ENCODE assay signal across 8 mouse cellular contexts in genomic region chr10:130314110-130314829, GRCm38 (mm10). TPM values are rescaled to one million over a fixed set of nuclear protein-coding genes. Genes with fewer than 3 reads are reported as not detected.
DNase-seq lines count a peak whose midpoint lies in the region; ATAC-seq and TF ChIP-seq lines count a peak whose summit lies in the region.

No protein-coding gene starts in this region.

- H3K9ac ChIP-seq in forebrain, postnatal 0 days, result no peak overlapping the region
- no peak overlapping the region for H3K9ac ChIP-seq in forebrain, embryonic 13.5 days

- intact Hi-C loops in left cerebral cortex, postnatal 36 days (cut with DNase I), result no loop called here

- peak; percentile 4 for DNase-seq in forebrain, postnatal 0 days
- peak; percentile 40 for DNase-seq in retina, adult 2 months (ENCODE audit: low read depth, low spot score)
- no peak for DNase-seq in retina, embryonic 14.5 days (ENCODE audit: low spot score)
- peak; percentile 65 for DNase-seq in heart, postnatal 4 days
- peak; percentile 37 for DNase-seq in skeletal muscle tissue, adult 2 months (ENCODE audit: low read depth, low spot score)
- DNase-seq in cerebellum, postnatal 36 days, result no peak
- no peak for DNase-seq in left cerebral cortex, postnatal 36 days (ENCODE audit: low spot score in 2 of 2)

- H3K4me1 ChIP-seq in forebrain, postnatal 0 days (ENCODE audit: insufficient read depth), result no peaks in the 10 kb centered on the region
- H3K4me1 ChIP-seq in forebrain, embryonic 13.5 days, result no peaks in the 10 kb centered on the region

- H3K9me3 ChIP-seq in forebrain, postnatal 0 days (ENCODE audit: low read length), result no peaks in the 10 kb centered on the region
- H3K9me3 ChIP-seq in forebrain, embryonic 13.5 days (replicated peaks), result no peaks in the 10 kb centered on the region

- no peak for TF ChIP-seq CTCF in forebrain, postnatal 0 days (IDR thresholded peaks at IDR 0.05; ENCODE audit: low read depth)

- H3K27me3 ChIP-seq in forebrain, postnatal 0 days (ENCODE audit: insufficient read depth, low read length), result no peaks in the 10 kb centered on the region
- no peaks in the 10 kb centered on the region for H3K27me3 ChIP-seq in forebrain, embryonic 13.5 days

- ATAC-seq in forebrain, postnatal 0 days, result peak; percentile 47; the same call in 1 of the 2 replicates
- ATAC-seq in forebrain, embryonic 13.5 days, result no peak

- no peaks in the 10 kb centered on the region for H3K36me3 ChIP-seq in forebrain, postnatal 0 days (ENCODE audit: insufficient read depth)
- no peaks in the 10 kb centered on the region for H3K36me3 ChIP-seq in forebrain, embryonic 13.5 days (ENCODE audit: poor library complexity, severe bottlenecking)

- H3K27ac ChIP-seq in forebrain, postnatal 0 days (ENCODE audit: low read depth, low read length), result no peak overlapping the region
- no peak overlapping the region for H3K27ac ChIP-seq in forebrain, embryonic 13.5 days

- 82% methylated on average over 2 of the region's 2 CpGs for WGBS in forebrain, postnatal 0 days
- WGBS in forebrain, embryonic 13.5 days, result 79% methylated on average over 2 of the region's 2 CpGs

- H3K4me2 ChIP-seq in forebrain, postnatal 0 days (ENCODE audit: low read depth), result no peak overlapping the region
- H3K4me2 ChIP-seq in forebrain, embryonic 13.5 days, result no peak overlapping the region

- no peak overlapping the region for H3K4me3 ChIP-seq in forebrain, postnatal 0 days (ENCODE audit: low read depth, low read length)
- no peak overlapping the region for H3K4me3 ChIP-seq in forebrain, embryonic 13.5 days

RNA-seq across cellular contexts. Expression of gene Tespa1, which starts 8.4 kb away (rescaled TPM):
- total RNA-seq in forebrain, postnatal 0 days (2014; rRNA removed), result not detected in 2 replicates
- not detected in 2 replicates for polyA plus RNA-seq in forebrain, postnatal 0 days (2015; fragmentation: Nextera tagmentation; extraction: Ambion mirVana)
- polyA plus RNA-seq in forebrain, embryonic 13.5 days (2015; fragmentation: Nextera tagmentation; extraction: Ambion mirVana), result not detected in 2 replicates
- under 1 TPM; 0.33 to 0.50 TPM for total RNA-seq in heart, postnatal 4 days (2021)
- 1 to 10 TPM; 1.7 to 2.9 TPM for total RNA-seq in left cerebral cortex, postnatal 36 days (2021)

RNA-seq across cellular contexts. Expression of gene Neurod4, which starts 34.2 kb away (rescaled TPM):
- total RNA-seq in forebrain, postnatal 0 days (2014; rRNA removed), result 0.69 and 1.9 TPM in 2 replicates
- polyA plus RNA-seq in forebrain, postnatal 0 days (2015; fragmentation: Nextera tagmentation; extraction: Ambion mirVana), result 0.78 and 1.2 TPM in 2 replicates
- 4.4 and 4.7 TPM in 2 replicates for polyA plus RNA-seq in forebrain, embryonic 13.5 days (2015; fragmentation: Nextera tagmentation; extraction: Ambion mirVana)
- not detected for total RNA-seq in heart, postnatal 4 days (2021)
- total RNA-seq in left cerebral cortex, postnatal 36 days (2021), result under 1 TPM; 0.12 to 0.16 TPM

Comparison
In these comparisons a context has a peak if more than half of its experiments do, and no peak if none do; other contexts are left out.
1. DNase-seq: peak in forebrain, postnatal 0 days (single experiment), retina, adult 2 months (single experiment), heart, postnatal 4 days (single experiment) and skeletal muscle tissue, adult 2 months (single experiment); none in retina, embryonic 14.5 days (single experiment), cerebellum, postnatal 36 days (0 of 2) and left cerebral cortex, postnatal 36 days (0 of 2).